Mouse (Mus musculus) midbrain, postnatal 0 days (tissue): ENCODE data around the gene Slu7. TPM values are rescaled to one million over a fixed set of nuclear protein-coding genes. Genes with fewer than 3 reads are reported as not detected.

Source experiments
- ATAC-seq: fragments of 200-750 bp; cut with Nextera tagmentation; 2 replicates; pipeline ENCODE4 v1.8.0; 2017; ENCODE audit warnings: moderate number of reproducible peaks, mild to moderate bottlenecking, moderate TSS enrichment, moderate library complexity; ENCODE audit not compliant: low FRiP score
- DNase-seq: peaks from one replicate; pipeline ENCODE4 v3.0.0-alpha.2; 2015; ENCODE audit warnings: low spot score
- H3K27ac ChIP-seq: fragments of 300-500 bp; sonication (generic); 2 replicates; pipeline ENCODE4 v1.5.1; 2014; ENCODE audit warnings: low read depth, mild to moderate bottlenecking, low read length, mixed read lengths
- H3K27me3 ChIP-seq: fragments of 300-500 bp; sonication (generic); 2 replicates; pipeline ENCODE4 v1.6.1; 2014; ENCODE audit warnings: low read length, control low read depth, mixed read lengths; ENCODE audit not compliant: insufficient read depth
- H3K36me3 ChIP-seq: fragments of 300-500 bp; sonication (generic); 2 replicates; pipeline ENCODE4 v1.6.1; 2014; ENCODE audit warnings: low read length, control low read depth, mixed read lengths; ENCODE audit not compliant: insufficient read depth
- H3K4me1 ChIP-seq: fragments of 300-500 bp; sonication (generic); 2 replicates; pipeline ENCODE4 v1.6.1; 2014; ENCODE audit warnings: mild to moderate bottlenecking, control low read depth, antibody characterized with exemption, low read length, mixed read lengths; ENCODE audit not compliant: insufficient read depth
- H3K4me2 ChIP-seq: fragments of 300-500 bp; sonication (generic); 2 replicates; pipeline ENCODE4 v1.6.1; 2014; ENCODE audit warnings: low read depth, mild to moderate bottlenecking, low read length, mixed read lengths; ENCODE audit not compliant: poor library complexity, severe bottlenecking
- H3K4me3 ChIP-seq: fragments of 300-500 bp; sonication (generic); 2 replicates; pipeline ENCODE4 v1.5.1; 2014; ENCODE audit warnings: low read depth, mild to moderate bottlenecking, low read length, moderate library complexity
- H3K9ac ChIP-seq: fragments of 300-500 bp; sonication (generic); replicated peaks from 2 replicates; pipeline ENCODE4 v1.6.1; 2014; ENCODE audit warnings: mild to moderate bottlenecking, low read length, moderate library complexity, mixed read lengths; ENCODE audit not compliant: poor library complexity, severe bottlenecking
- H3K9me3 ChIP-seq: fragments of 300-500 bp; sonication (generic); 2 replicates; pipeline ENCODE4 v1.6.1; 2016; ENCODE audit warnings: low read length, control low read depth
- CTCF ChIP-seq: IDR thresholded peaks from 2 replicates; pipeline ENCODE4 v1.5.1; 2016; ENCODE audit warnings: antibody characterized with exemption, mild to moderate bottlenecking
- WGBS: fragments of 180-500 bp; shearing (Covaris S2); extraction: QIAGEN DNeasy Blood & Tissue Kit; methylation state at CpG from one replicate; pipeline ENCODE4 v1.1.7; 2014; 5-methylcytosine and 5-hydroxymethylcytosine counted together
- polyA plus RNA-seq: library from polyadenylated mRNA; unstranded; fragments of >200 nt; fragmentation: Nextera tagmentation; extraction: Ambion mirVana; gene quantifications from 2 replicates; pipeline ENCODE4 v1.2.1, GENCODE M21; 2015
- total RNA-seq: library from RNA; depleted of rRNA; stranded (reverse); fragments of >200 nt; gene quantifications from 2 replicates; pipeline ENCODE4 v1.2.3, GENCODE M21; 2014

Slu7 gene
- total and polyA plus RNA-seq, 2 experiments from 2014 or later: 16.5 to 58.3 TPM

DNA sequence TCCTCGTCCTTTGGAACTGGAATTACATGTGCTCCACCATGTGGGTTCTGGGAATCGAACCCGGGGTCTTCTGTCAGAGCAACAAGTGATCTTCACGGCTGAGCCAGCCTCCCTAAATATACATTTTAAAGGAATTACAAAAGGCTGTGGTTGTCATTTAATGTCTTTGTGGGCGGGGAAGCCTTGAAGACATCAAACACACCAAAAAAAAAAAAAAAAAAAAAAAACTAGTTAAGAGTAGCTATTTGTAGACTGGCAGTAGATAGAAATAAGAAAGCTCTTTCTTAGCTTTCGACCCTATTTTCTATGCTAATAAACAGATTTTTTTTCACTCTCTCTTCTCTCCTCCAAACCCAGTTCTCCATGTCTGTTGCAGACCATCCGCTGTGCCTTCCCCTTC, 44.4 kb upstream of the Slu7 start:
- no peak for DNase-seq
- no peaks in the 10 kb centered on the region for H3K36me3 ChIP-seq
- TF ChIP-seq CTCF: no peak
- no peak overlapping the region for H3K4me2 ChIP-seq
- H3K9me3 ChIP-seq: no peaks in the 10 kb centered on the region
- no peak overlapping the region for H3K4me3 ChIP-seq
- H3K27ac ChIP-seq: no peak overlapping the region
- 93% methylated on average over 7 of the region's 7 CpGs for WGBS
- no peak overlapping the region for H3K9ac ChIP-seq
- H3K4me1 ChIP-seq: peaks cover 4% of the 10 kb centered on the region; the same call in 1 of the 2 replicates
- no peak for ATAC-seq
- H3K27me3 ChIP-seq: no peaks in the 10 kb centered on the region

DNA sequence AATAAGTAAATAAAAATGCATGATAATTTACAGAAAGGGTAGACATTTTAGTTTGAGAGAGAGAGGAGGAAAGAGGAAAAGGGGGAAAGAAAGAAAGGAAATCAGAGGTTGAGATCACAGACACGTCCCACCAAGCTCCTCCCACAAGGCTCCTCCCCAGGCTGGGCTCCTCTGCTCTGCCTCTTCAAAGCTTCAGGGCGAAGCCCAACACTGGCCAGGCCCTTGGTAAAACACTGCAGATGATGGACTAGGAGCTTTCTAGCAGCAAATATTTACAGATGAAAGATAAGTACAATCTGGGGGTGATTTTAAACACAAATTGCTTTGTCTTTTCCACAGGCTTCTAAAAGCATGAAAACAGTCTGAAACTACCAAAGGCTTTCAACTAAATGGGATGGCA, 40.8 kb upstream of the Slu7 start:
- Histone ChIP-seq H3K27ac (no peak overlapping the region), H3K9me3 (no peaks in the 10 kb centered on the region), H3K4me1 (no peaks in the 10 kb centered on the region), H3K4me3 (no peak overlapping the region), H3K36me3 (no peaks in the 10 kb centered on the region), H3K9ac (no peak overlapping the region), H3K27me3 (no peaks in the 10 kb centered on the region), H3K4me2 (no peak overlapping the region)
- no peak for DNase-seq
- WGBS: 70% methylated on average over 2 of the region's 2 CpGs
- no peak for ATAC-seq
- TF ChIP-seq CTCF: no peak

DNA sequence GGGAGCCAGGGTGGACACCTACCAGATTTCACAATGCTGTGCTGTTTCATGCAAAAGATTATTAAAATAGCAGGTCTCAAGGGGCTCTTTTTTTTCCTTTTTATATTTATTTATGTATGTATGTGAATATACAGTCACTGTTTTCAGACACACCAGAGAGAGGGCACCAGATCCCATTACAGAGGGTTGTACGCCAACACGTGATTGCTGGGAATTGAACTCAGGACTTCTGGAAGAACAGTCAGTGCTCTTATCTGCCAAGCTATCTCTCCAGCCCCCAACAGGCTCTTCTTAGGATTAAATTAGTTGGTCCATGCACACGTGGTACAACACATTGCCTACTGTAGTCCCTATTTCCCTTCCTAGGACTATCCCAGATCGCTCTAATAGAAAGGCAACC, 40.2 kb upstream of the Slu7 start:
- Histone ChIP-seq H3K9ac (no peak overlapping the region), H3K4me3 (no peak overlapping the region), H3K27ac (no peak overlapping the region), H3K9me3 (no peaks in the 10 kb centered on the region), H3K4me1 (no peaks in the 10 kb centered on the region), H3K4me2 (no peak overlapping the region), H3K27me3 (no peaks in the 10 kb centered on the region), H3K36me3 (no peaks in the 10 kb centered on the region)
- DNase-seq (no peak), ATAC-seq (no peak)
- 92% methylated on average over 4 of the region's 4 CpGs for WGBS
- TF ChIP-seq CTCF: no peak

DNA sequence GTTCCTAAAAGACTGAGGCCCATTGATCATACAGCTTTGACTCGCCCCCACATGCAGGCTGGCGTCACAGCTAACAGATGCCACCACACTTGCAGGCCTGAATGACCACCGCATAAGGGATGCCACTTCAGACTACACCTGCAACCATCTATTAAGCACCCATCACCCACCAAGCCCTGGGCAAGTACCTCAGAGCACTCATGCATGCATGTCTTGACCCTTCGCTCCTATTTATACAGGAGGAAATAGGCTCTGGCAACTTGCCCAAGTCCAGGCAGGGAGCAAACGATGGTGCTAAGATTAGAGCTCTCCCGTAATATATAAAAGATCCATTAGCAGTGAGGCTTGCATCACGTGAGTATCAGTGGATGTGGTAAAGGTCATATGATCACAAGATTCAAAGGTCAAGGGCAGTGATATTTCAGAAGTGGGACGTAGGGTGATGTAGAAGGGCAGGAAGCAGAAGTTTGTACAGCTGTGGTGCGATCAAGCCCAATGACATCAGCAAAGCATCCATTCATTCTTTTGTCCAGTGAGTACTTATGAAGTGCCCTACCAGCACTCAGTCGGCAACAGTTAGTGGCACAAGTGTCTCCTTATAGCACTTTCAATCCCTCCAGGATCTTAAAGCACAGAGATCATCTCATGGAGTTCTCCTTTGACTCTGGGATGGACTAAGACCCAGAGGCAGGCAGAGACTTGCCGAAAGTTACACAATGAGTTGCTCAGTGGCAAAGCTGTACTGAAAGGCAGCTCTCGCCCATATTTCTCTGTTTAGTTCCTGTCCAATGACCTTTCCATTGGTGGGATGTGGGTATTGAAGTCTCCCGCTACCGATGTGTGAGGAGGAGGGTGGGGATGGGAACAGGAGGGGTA, 38.2 kb upstream of the Slu7 start:
- ATAC-seq (no peak), DNase-seq (no peak)
- Histone ChIP-seq H3K4me2 (no peak overlapping the region), H3K36me3 (no peaks in the 10 kb centered on the region), H3K4me3 (no peak overlapping the region), H3K4me1 (no peaks in the 10 kb centered on the region), H3K9ac (no peak overlapping the region), H3K9me3 (no peaks in the 10 kb centered on the region), H3K27ac (no peak overlapping the region), H3K27me3 (no peaks in the 10 kb centered on the region)
- 79% methylated on average over 14 of the region's 14 CpGs for WGBS
- TF ChIP-seq CTCF: no peak

DNA sequence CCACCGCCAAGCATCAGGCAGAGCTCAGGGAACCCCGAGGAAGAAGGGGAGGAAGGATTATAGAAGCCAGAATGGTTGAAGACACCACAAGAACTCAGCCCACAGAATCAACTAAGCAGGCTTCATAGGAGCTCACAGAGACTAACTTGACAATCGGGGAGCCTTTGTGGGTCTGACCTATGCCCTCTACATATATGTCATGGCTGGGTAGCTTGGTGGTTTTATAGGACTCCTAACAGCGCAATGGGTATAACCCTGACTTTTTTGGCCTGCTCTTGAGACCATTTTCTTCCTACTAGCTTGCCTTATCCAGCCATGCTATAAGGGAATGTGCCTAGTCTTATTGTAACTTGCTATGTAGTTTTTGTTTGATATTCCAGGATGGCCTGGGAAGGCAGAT, 37.3 kb upstream of the Slu7 start:
- WGBS: 96% methylated on average over 4 of the region's 4 CpGs
- no peak for ATAC-seq

DNA sequence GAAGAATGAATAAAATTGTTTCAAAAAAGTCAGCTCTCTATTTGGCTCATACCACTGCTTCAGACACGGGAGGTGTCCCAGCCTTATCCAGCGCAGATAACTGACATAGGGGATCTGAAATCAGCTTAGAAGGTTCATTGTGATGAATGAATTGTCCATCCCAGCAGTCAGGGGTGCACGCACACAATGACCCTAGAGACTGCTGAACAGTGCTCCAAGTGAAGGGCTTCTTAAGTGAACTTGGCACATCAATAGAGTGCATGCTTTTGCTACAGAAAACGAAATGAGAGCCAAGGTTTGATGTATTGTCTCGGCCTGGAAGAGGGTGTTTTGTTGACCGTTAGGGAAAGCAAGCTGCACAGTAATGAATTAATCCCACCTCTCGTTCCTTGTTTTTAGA, 36.9 kb upstream of the Slu7 start:
- no peak overlapping the region for H3K4me3 ChIP-seq
- no peak for TF ChIP-seq CTCF
- H3K4me2 ChIP-seq: no peak overlapping the region
- ATAC-seq: no peak
- no peaks in the 10 kb centered on the region for H3K9me3 ChIP-seq
- H3K4me1 ChIP-seq: no peaks in the 10 kb centered on the region
- DNase-seq: no peak
- H3K36me3 ChIP-seq: no peaks in the 10 kb centered on the region
- H3K27ac ChIP-seq: no peak overlapping the region
- H3K9ac ChIP-seq: no peak overlapping the region
- no peaks in the 10 kb centered on the region for H3K27me3 ChIP-seq
- 24% methylated on average over 7 of the region's 7 CpGs for WGBS

More for the DNA sequence above, 37.3 kb upstream of the Slu7 start:
- no peak for DNase-seq
- TF ChIP-seq CTCF: no peak
- Histone ChIP-seq H3K4me2 (no peak overlapping the region), H3K36me3 (no peaks in the 10 kb centered on the region), H3K4me1 (no peaks in the 10 kb centered on the region), H3K9ac (no peak overlapping the region), H3K9me3 (no peaks in the 10 kb centered on the region), H3K27me3 (no peaks in the 10 kb centered on the region), H3K27ac (no peak overlapping the region), H3K4me3 (no peak overlapping the region)
